Mouse (Mus musculus): ENCODE results near the gene Usp6nl.

GRCm38 (mm10) chr2:6278813-6279530, 43.5 kb upstream of the Usp6nl start:
- TF ChIP-seq HCFC1 (IDR thresholded peaks at IDR 0.05; ENCODE audit: borderline replicate concordance, insufficient read depth, low read length) (no peak), CHD2 (IDR thresholded peaks at IDR 0.05; ENCODE audit: low read depth, low read length) (no peak), MAFK (IDR thresholded peaks at IDR 0.05; ENCODE audit: insufficient read depth, low read depth, low read length) (no peak)
